Comparison of ENCODE assay signal across 11 mouse cellular contexts in the genomic region with DNA sequence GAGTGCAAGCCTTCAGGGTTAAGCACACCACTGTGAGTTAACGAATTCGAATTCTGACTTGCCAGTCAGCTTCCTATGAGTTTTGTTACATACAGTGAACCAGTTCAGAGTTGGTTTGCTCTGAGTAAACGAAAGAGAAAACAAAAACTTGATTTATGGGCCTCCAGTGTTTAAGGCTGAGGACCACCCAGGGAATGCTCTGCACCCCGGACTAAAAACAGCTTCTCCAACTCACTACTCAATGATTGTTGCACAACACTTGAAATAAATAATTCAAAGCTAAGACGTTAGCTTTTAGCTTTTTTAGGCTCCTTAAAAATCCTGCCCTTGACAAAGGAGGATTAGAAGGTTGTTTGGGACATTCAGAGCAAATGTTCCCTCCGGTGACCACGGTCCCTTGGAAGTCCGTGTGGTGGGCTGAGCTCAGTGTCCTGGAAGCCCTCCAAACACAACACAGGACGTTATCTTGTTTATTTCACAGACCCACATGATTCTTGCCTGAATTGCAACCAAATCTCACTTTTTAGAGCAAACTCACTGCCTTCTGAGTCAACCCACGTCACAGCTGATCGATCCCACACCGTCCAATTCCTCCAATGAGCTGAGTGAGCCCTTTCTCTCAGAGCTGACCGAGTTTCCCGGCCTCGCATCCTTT. TPM values are rescaled to one million over a fixed set of nuclear protein-coding genes. Genes with fewer than 3 reads are reported as not detected.
DNase-seq lines count a peak whose midpoint lies in the region; ATAC-seq and TF ChIP-seq lines count a peak whose summit lies in the region.
"Had no signal": no experiment of that assay in that cellular context is flagged by ENCODE, and none has a peak within 500 bp of the region (broad histone marks: within the 10 kb centered on the region; RNA-seq: fewer than 3 reads in every experiment).

No protein-coding gene starts in this region.

- ATAC-seq in neural tube, embryonic 15.5 days (ENCODE audit: low FRiP score), result no peak

- peaks cover 32% of the 10 kb centered on the region for H3K4me1 ChIP-seq in neural tube, embryonic 15.5 days
- peaks cover 44% of the 10 kb centered on the region for H3K4me1 ChIP-seq in cerebellum, adult 2 months (ENCODE audit: control insufficient read depth, insufficient read depth, low read length)

- H3K9me3 ChIP-seq in neural tube, embryonic 15.5 days (replicated peaks), result no peaks in the 10 kb centered on the region
- H3K9me3 ChIP-seq: neural tube, embryonic 13.5 days had no signal

- 0 out of 2 replicates have a peak overlapping the region, but pooled peaks have one; percentile 18 for H3K27ac ChIP-seq in neural tube, embryonic 15.5 days (replicated peaks)
- H3K27ac ChIP-seq in cerebellum, adult 2 months (ENCODE audit: insufficient read depth, low read length), result no peak overlapping the region
- H3K27ac ChIP-seq: neural tube, embryonic 13.5 days had no signal

- DNase-seq in adrenal gland, adult (ENCODE audit: inconsistent age in 2 of 2, low spot score in 1 of 2), result peak; percentile 58 to 73
- DNase-seq in adrenal gland, postnatal 4 days (ENCODE audit: low spot score in 2 of 2), result no peak
- no peak for DNase-seq in neural tube, embryonic 10.5 days (ENCODE audit: extremely low spot score, low spot score)
- DNase-seq in kidney, postnatal 25 days, result peak; percentile 51 to 63
- no peak for DNase-seq in thymus, postnatal 14 days
- no peak for DNase-seq in cerebellum, postnatal 25 days
- no peak for DNase-seq in cerebellum, adult 2 months
- DNase-seq: gastrocnemius, postnatal 14 days; layer of hippocampus, adult 9-11 months had no signal

- H3K36me3 ChIP-seq in neural tube, embryonic 15.5 days, result no peaks in the 10 kb centered on the region
- H3K36me3 ChIP-seq: neural tube, embryonic 13.5 days had no signal

- no peak overlapping the region for H3K4me3 ChIP-seq in neural tube, embryonic 15.5 days (replicated peaks)
- no peak overlapping the region for H3K4me3 ChIP-seq in cerebellum, adult 2 months (replicated peaks; ENCODE audit: insufficient read depth, low read depth, low read length)
- H3K4me3 ChIP-seq: neural tube, embryonic 13.5 days had no signal

- 58% methylated on average over 15 of the region's 15 CpGs for WGBS in neural tube, embryonic 15.5 days
- WGBS in cerebellum, adult 2 months, result 79% methylated on average over 15 of the region's 15 CpGs

- TF ChIP-seq POLR2A in cerebellum, adult 2 months (IDR thresholded peaks at IDR 0.05; ENCODE audit: borderline replicate concordance, insufficient read depth, low read length), result no peak

- no peak overlapping the region for H3K4me2 ChIP-seq in neural tube, embryonic 15.5 days
- H3K4me2 ChIP-seq: neural tube, embryonic 13.5 days had no signal

- H3K9ac ChIP-seq in neural tube, embryonic 15.5 days (replicated peaks), result no peak overlapping the region
- H3K9ac ChIP-seq: neural tube, embryonic 13.5 days had no signal

- TF ChIP-seq CTCF in cerebellum, adult 2 months (IDR thresholded peaks at IDR 0.05; ENCODE audit: borderline replicate concordance, insufficient read depth, low read depth, low read length), result no peak

- H3K27me3 ChIP-seq in neural tube, embryonic 15.5 days (replicated peaks), result no peaks in the 10 kb centered on the region
- H3K27me3 ChIP-seq in cerebellum, adult 2 months (ENCODE audit: control insufficient read depth, insufficient read depth, low read length), result no peaks in the 10 kb centered on the region
- H3K27me3 ChIP-seq: neural tube, embryonic 13.5 days had no signal

RNA-seq across cellular contexts. Expression of a gene that starts 38.8 kb away (rescaled TPM):
- 10 to 100 TPM; 34.4 to 39.5 TPM for total RNA-seq in adrenal gland, postnatal 4 days (2021)
- 3.4 and 4.1 TPM in 2 replicates for polyA plus RNA-seq in neural tube, embryonic 15.5 days (2015; fragmentation: Nextera tagmentation; extraction: Ambion mirVana)
- 25.3 and 26.7 TPM in 2 replicates for polyA plus RNA-seq in cerebellum, adult 2 months (2012; rRNA removed)

Comparison
In these comparisons a context has a peak if more than half of its experiments do, and no peak if none do; other contexts are left out.
1. DNase-seq: peak in adrenal gland, adult (2 of 2) and kidney, postnatal 25 days (2 of 2); none in adrenal gland, postnatal 4 days (0 of 2), neural tube, embryonic 10.5 days (single experiment), thymus, postnatal 14 days (single experiment), cerebellum, postnatal 25 days (0 of 2) and cerebellum, adult 2 months (0 of 2).